Mouse (Mus musculus) ZHBTc4 (cell line): ENCODE results near the gene Plekhb1.

ENCODE experiments used
- DNase-seq: peaks from one replicate; pipeline ENCODE4 v3.0.0-alpha.2; 2011; ENCODE audit warnings: low read depth, low spot score

Plekhb1 gene

DNA sequence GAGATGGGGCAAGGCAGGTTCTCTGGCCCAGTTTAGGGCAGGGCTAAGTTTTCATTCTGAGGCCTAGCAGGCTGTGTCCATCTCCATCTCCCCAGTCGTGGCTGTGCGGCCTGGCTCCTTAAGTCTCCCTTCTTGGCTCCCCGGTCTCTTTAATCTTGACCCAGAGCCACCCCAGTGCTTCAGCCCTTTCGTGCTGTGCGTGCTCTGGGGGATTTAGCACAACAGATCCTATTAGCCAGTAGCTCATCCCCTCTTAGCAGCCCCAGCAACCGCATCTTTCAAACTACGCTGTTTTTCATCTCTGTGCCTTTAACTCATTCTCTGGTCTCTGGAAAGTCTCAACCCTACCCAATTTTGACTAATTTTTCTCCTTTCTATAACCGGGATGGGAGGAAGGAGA lies at the start of gene Plekhb1:
Gene Plekhb1, minus strand, starts transcription at position 184 of the 400 bp plus-strand sequence.
- no peak for DNase-seq

DNA sequence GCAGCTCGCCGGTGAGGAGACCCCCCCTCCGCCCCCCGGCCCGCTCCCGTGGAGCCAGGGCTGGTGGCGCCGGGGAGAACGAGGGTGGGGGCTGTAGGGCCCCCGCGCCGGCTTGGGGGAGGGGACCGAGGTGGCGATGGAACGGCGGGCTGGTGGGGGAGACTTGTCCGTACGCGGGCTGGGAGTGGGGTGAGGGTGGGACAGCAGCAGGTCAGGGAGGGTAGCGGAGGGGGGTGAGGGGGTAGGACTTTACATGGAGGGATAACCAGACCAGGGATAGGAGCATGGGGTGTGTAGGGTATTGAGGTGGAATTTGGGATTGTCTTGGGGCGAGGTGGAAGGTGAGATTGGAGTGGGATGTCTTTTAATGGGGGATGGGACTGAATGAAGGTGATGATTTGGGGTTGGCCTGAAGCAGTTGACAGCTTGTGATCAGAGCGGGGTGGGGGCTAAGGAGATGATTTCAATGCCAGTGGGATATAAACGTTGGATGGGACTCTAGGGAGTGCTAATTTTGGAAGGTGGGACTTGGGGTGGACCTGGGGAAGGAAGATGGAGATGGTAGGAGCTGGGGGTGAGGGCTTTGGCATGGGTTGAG lies 44.8 kb upstream of the Plekhb1 start:
- no peak for DNase-seq

DNA sequence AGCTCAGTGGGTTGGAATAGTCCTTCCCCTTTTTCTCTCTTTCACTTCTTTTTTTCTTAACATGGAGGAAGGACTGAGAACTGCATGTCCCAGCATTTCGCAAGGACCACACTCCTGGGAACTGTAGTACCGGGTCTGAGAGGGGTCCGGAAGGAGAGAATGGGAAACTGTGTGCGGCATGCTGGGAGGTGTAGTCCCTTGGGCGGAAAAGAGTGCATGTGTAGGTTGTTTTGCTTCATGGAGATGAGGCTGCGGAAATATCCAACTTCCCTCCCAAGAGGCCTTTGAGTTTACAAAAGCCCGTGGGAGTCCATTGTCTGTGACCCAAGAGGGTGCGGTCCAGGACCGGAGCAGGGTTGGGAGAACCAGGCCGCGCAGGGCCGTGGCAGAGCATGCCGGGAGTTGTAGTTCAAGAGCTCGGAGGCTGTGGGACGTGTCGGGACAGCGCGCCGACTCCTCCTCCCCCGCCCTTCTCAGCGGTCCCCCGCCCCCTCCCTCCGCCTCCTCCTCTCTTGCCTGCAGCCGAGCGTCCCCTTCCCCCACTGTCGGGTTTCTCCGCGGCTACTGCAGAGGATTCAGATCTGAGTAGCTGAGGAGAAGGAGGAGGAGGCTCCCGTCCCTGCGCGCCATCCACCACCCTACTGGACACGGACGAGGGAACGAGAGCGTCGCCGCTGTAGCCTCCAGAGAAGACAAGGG lies 44.1 kb upstream of the Plekhb1 start, which contains the start of gene Fam168a:
Gene Fam168a, plus strand, starts transcription at position 493 of the 699 bp plus-strand sequence.
- DNase-seq, result peak; percentile 99

DNA sequence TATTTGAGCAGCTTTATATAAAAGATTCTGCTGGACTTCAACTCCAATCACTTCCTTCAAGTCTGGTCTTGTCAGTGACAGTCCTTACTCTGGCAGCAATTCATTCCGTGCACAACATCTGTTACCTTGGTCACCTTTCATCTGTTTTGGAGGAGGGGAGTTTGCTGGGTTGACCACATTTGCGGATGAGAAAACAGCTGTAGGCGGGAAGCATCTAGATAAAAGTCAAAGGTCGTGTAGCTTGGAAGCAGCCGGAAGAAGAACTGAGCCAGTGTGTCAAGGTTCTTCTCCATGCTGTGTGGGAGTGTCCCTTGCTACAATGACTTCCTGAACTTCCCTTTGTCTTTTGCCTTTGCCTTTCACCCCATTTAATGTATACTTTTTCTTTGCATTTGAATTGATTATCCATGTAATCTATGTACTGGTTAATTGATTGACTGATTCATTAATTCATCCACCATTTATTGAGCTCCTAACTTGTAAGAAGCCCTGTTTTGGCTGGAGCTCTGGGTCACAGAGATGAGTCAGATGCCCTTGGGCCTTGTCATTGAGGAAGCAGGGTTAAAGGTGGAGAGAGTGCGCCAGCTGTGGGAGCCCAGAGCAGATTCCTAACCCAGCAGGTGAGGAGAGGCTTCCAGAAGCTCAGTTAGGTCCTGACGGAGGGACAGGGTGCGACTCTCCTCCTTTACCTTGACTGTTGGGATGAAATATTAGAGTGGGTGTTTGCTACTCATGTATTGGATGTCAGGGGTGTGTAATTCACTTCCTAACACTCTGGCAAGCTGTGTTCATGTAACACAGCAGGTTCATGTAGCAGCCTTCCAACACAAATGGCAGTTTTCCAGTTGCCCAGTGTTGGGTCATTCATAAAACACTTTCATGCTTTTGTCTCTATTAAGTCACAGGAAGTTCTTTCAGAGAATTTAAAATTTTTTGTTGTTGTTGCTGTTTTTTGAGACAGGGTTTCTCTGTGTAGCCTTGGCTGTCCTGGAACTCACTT lies 37.9 kb upstream of the Plekhb1 start:
- peak; percentile 91 for DNase-seq

DNA sequence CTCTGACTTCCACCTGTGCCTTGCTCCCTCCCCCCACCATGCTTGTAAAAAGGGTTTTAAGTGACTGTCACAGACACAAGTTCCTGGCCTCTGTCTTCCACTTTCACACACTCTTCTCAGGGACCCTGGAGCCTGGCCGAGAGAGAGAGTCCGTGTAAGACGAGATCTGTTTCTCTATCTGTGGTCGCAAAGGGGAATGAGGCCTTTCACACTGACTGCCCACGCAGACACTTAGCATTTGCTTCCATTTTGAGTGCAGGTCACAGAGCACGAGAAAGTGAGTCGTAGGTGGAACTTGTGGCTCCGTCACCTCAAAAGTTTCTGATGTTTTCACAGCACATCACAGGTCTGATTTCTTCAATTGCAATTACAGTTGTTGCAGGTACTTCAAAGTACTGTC lies 31.0 kb upstream of the Plekhb1 start:
- no peak for DNase-seq

DNA sequence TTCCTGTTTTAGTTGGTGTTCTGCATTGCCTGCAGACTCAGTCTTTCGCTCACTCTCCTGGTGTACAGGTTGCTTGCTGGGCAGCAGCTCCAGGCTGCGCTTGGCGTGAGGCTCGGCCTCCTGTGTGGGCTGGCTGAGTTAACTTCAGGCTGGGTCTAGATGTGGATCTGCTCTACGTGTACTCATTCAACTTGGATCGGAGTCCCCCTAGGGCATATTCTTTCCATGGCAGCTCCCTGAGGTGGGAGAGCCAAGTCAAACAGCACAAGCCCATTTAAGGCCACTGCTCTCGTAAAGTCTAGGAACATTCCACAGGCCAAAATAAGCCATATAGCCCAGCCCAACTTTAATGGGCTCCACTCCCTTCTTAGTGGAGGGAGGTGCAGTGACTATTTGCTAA lies 26.3 kb upstream of the Plekhb1 start:
- no peak for DNase-seq

DNA sequence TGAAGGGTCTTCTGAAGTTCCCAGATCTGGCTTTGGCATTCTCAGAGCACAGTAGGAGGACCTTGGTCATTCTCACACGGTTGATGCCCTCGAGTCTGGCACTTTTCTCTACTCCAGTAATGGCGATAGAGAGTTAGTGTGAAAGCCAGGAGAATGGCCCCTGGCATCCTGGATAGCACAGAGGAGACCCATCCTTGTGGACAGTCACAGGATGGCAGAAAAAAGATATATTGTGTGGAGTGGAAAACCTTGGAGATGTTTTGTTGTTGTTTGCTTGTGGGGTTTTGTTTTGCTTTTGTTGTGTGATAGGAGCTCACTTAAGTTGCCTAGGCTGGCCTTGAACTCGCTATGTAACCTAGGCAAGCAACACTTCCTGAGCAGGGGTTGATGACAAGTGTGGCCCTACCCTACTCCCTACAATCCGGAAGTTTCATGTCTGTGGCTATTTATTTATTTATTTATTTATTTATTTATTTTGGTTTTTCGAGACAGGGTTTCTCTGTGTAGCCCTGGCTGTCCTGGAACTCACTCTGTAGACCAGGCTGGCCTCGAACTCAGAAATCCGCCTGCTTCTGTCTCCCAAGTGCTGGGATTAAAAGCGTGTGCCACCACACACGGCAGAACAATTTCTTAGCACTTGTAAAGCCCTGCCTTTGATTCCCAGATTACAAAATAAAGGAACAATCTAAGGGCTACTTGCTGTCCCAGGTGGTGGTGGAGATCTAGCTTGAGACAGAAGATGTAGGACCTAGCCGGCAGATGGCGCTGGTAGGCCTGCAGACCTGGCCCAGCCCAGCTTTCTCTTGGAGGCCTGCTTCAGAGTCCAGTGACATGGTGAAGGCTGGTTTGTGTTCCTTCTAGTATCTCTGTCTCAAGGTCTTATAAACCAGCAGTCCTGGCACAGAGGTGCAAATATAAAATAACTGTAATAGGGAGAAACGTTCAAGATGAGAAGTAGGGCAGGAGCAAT lies 23.1 kb upstream of the Plekhb1 start:
- DNase-seq, result peak; percentile 88

DNA sequence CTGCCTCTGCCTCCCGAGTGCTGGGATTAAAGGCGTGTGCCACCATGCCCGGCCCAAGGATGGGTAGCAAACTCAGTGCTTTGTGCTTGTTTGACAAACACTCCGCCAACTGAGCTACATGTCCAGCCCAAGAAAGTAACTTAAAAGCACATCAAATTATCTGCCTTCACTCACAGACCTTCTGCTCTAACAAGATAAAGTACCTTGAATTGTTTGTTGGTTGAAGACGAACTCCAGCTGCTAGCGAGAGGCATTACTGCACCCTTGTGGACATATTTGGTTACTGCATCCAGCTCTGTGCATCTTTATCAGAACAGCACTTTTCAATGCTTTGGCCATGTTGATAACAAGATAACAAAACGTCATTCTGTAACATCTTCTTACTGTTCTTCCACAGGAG lies 22.3 kb upstream of the Plekhb1 start:
- peak; percentile 82 for DNase-seq

DNA sequence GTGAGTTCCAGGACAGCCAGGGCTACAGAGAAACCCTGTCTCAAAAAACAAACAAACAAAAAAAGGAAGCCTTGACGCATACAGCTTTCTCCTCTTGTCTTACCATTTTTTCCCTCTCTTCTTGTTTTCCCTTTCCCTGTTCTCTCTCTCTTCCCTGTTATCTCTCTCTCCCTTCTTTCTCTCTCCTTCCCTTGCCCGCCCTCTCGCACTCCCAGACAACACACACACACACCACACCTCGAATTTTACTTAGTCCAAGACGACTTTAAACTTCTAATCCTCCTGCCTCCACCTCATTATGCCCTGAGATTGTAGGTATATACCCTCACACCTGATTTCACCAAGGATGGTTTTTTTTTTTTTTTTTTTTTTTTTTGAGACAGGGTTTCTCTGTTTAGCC lies 21.9 kb upstream of the Plekhb1 start:
- no peak for DNase-seq

DNA sequence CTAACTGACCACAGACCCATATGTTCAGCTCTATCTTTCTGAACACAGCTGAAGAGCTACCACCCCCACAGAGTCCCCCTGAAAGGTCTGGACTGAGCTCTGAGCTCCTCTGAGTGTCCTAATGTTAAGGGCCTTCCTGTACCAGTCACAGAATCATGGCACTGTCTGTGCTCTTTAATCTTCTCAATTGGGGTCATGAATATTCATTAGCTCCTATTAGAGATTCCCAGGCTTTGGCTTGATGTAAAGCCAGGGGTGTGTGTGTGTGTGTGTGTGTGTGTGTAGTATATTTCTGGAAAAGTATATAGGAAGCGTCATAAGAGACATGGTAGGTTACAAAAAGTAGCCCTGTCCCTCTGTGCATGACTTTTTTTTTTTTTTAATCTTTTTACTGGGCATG lies 21.0 kb upstream of the Plekhb1 start:
- DNase-seq, result no peak

DNA sequence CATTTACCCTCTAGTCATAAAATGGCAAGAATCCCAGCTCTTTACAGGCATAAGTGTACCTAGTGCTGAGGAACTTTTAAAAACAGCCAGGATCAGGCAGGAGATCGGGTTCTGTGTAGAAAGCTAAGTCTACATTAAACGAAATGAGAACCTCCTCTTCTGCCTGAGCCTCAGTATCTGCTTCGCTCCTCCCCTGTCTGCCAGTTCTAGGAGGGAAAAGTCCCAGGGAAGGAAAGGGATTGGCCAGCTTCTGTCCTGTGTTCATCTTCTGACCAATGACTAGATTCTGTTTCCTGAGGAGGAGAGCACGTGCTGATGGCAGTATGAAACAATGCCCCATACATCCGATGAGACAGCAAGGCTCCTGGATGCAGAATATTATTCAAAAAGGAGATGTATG lies 18.9 kb upstream of the Plekhb1 start:
- DNase-seq, result peak; percentile 66

DNA sequence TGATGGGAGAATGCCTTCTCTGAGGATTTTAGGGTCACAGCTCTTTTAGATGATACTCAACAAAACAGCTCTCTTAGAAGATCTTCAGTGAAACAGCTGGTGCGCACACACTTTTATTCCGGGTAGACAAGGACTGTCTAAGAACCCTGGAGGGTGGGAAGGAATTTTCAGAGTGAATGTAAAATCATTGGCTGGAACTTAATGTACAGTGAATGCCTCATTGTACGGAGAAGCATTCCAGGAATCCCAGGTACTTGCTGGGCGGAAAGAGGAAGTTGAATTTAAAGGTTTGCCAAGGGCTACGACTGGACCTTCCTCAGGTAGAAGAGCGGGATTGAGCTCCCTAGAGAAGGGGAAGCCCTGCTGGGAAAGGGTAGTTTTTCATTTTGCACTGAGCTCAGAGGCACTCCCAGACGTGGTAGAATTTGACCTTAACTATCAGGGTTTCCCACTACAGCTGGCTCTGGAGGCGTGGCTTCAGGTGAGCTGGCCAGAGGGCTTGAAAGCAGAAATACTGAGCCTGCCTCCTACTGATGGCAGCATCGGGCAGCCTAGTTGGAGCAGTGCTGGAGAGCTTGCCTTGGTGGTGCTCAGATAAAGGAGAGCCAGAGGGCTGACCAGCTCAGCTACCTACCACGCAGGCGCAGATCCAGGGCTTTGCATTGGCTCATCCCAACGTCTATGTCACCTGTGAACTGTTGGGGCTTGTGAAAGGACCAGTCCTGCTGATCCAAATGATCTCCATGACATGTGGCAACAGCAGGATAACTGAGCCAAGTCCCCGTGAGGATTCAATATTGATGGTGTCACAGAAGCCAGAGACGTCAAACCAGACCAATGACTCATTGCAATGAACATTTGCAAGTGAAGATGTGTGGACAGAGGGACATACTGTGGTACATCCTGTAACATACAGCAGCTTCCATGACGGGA lies 17.0 kb upstream of the Plekhb1 start:
- DNase-seq, result peak; percentile 63

DNA sequence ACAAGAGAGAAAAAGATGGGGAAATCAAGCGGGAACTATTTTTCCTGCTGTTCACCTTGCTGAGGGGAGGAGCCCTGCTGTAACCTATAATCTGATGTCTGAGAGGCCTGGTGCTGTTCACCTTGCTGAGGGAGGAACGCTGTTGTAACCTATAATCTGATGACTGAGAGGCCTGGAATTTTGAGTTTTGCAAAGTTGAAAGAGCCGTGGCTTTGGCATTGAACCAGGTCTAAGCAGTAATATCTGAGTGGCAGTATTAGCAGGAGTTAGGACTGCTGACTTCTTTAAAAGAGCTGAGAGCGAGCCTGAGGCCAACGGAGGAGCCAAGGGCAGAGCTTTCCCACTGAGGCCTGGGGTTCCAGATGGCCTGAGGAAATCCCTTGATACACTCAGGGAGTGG lies 15.8 kb upstream of the Plekhb1 start:
- no peak for DNase-seq

DNA sequence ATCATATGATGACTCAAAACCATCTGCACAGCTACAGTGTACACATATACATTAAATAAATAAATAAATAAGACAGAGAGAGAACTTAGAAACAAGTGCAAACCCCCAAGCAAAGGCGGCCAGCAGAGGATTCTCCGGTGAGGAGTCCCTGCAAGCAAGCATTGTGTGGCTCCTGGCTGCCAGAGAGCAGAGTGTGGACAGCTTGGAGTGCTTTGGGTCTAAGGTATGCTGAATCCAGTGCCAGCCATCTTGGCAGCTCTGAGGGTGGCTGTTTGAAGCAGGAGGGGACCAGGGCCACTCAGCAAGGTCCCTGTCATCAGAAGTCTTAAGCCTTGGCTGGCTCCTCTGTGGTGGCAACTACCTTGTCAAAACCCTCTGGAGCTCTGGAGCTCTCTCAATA lies 12.7 kb upstream of the Plekhb1 start:
- peak; percentile 53 for DNase-seq

DNA sequence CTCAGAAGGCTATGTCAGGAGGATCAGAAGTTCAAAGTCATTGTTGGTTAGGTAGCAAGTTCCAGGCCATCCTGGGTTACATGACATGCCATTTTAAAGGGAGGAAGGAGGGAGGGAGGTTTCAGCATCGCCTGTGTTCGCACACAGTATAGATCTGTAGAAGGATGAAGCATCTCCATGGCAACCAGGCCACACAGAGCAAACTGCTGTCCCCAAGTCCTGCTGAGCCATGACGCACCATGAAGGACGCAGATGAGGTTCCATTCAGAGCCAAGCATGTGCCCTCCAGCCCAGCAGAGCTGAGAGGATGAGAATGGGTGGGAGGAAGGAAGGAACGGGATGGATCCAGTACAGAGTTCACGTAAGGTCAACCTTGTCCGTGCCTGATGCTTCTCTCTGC lies 11.2 kb upstream of the Plekhb1 start:
- DNase-seq, result no peak

DNA sequence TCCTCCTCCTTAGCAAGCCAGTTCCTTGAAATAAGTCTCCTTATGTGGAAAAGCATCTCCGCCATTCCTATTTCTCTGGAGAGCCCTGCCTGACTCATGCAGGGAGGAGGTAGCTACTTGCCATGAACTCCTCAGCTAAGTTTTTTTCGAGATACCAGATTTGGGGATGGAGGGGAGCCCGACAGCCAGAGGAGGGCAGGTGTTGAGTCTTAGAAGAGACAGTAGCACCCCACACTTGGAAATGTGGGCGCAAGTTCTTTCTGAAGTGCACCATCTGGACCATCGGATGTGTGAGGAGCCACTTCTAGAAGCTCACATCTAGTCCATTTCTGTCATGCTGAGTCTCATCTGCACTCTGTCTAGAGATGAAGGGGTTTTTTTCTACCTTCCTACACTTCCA lies 8.4 kb upstream of the Plekhb1 start:
- DNase-seq, result no peak

DNA sequence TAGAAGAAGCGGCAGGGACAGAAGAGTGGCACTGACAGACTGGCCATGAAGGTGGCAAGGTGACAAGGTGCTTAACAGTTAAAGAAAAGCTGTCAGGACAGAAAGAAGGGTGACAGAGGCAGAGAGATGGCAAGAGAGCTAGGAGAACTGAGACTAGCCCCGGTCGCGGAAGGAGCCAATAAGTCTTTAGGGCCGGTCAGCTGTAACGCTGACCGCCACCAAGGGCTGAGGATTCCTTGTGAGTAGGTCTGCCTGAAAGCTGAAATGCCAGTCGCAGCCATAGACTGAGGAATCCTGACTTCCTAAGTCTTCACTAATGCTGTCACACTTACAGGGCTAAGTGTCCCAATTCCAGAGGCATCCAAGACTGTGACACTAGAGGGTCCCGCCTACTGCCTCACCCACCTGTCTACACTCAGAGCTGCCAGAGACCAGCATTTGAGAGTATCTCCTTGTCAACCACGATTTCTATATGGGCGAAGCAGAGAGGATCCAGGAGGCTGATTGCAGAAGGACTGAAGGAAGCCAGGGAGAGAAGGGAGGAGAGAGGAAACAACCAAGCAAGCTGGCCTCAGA lies 1.6 kb upstream of the Plekhb1 start:
- DNase-seq, result no peak

DNA sequence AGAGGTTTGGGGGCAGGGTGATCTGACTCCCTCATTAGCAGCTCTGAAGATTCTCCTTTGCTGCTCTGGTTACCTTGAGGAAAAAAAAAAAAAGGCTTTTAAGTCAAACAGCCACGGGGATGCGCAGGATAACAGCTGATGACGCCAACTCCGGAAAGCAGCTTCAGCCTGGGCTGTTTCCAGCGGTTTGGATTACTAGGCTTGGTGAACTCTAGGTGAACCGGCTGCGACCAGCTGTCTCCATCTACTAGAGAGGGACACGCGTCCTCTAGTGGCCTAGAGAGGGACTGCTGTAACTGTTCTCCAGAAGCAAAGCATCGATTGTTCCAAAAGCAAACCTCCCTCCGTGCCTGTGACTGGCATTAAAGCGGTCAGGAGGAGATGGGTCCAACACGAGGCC lies 976 bp upstream of the Plekhb1 start:
- peak; percentile 95 for DNase-seq

DNA sequence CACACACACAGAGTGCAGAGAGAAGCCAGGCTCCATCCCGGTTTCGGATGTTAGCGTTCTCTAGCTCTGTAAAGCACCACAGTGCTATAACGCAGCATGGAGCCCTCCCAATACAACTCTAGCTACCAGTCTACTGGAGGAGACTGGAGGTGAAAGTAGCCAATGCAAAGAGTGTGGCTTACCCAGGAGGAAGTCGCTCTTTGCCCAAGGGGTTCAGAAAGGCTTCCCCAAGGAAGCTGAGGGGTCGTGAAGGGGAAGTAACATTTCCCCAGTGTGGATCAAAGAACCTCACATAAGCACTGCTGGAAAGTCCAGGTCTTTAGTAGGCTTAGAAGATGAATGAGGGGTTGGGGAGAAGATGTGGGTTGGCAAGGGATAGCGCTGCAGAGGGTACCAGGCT lies 950 bp downstream of the Plekhb1 start:
- no peak for DNase-seq
